Mouse (Mus musculus) MEL-GATA-1-ER (cell line): ENCODE measurements around the gene Lrpap1.
A peak's percentile ranks its signal among the peaks of the same experiment; 100 is the strongest.

Experiments
- DNase-seq: peaks from one replicate; pipeline ENCODE4 v3.0.0-alpha.2; 2012; ENCODE audit warnings: low read depth; ENCODE audit errors: extremely low read depth

Lrpap1 gene

GRCm38 (mm10) chr5:35104960-35105921 is at the start of gene Lrpap1:
TSS of gene Lrpap1 (minus strand) at chr5:35105766.
- DNase-seq = peak; percentile 66

GRCm38 (mm10) chr5:35149939-35150338 is 44.4 kb upstream of the Lrpap1 start:
- DNase-seq = no peak

GRCm38 (mm10) chr5:35149526-35149925 is 44.0 kb upstream of the Lrpap1 start:
- no peak for DNase-seq

GRCm38 (mm10) chr5:35147963-35148767 is 42.6 kb upstream of the Lrpap1 start:
- no peak for DNase-seq

GRCm38 (mm10) chr5:35147155-35147962 is 41.8 kb upstream of the Lrpap1 start:
- DNase-seq = no peak

- no peak for DNase-seq
These were observed 41.2 kb upstream of the Lrpap1 start for GRCm38 (mm10) chr5:35146747-35147146.

- no peak for DNase-seq
These were observed 39.1 kb upstream of the Lrpap1 start for GRCm38 (mm10) chr5:35144716-35145115.

- DNase-seq = no peak
These were observed 38.1 kb upstream of the Lrpap1 start for GRCm38 (mm10) chr5:35143460-35144245.

- no peak for DNase-seq
These were observed 37.3 kb upstream of the Lrpap1 start for GRCm38 (mm10) chr5:35142910-35143309.

GRCm38 (mm10) chr5:35141316-35141715 is 35.8 kb upstream of the Lrpap1 start:
- DNase-seq = no peak

- no peak for DNase-seq
These were observed 32.6 kb upstream of the Lrpap1 start for GRCm38 (mm10) chr5:35138183-35138611.

GRCm38 (mm10) chr5:35137510-35138182 is 32.1 kb upstream of the Lrpap1 start:
- no peak for DNase-seq

GRCm38 (mm10) chr5:35135903-35136302 is 30.3 kb upstream of the Lrpap1 start:
- DNase-seq = no peak

- no peak for DNase-seq
These were observed 28.7 kb upstream of the Lrpap1 start for GRCm38 (mm10) chr5:35134286-35134685.

GRCm38 (mm10) chr5:35133468-35133867 is 27.9 kb upstream of the Lrpap1 start:
- no peak for DNase-seq

- DNase-seq = no peak
These were observed 26.9 kb upstream of the Lrpap1 start for GRCm38 (mm10) chr5:35132278-35132980.

- peak; percentile 57 for DNase-seq
These were observed 26.2 kb upstream of the Lrpap1 start for GRCm38 (mm10) chr5:35131773-35132172.

- DNase-seq = no peak
These were observed 25.7 kb upstream of the Lrpap1 start for GRCm38 (mm10) chr5:35131237-35131636.

GRCm38 (mm10) chr5:35129767-35130191 is 24.2 kb upstream of the Lrpap1 start:
- no peak for DNase-seq
